Mouse (Mus musculus): ENCODE results near the gene Fsd1l. TPM values are rescaled to one million over a fixed set of nuclear protein-coding genes. Genes with fewer than 3 reads are reported as not detected.

Fsd1l gene
- 8.6 and 11.7 TPM in 2 replicates for polyA plus RNA-seq (2015; fragmentation: Nextera tagmentation; extraction: Ambion mirVana)

- peak within 1 kb of the TSS; percentile 87 for H3K9ac ChIP-seq (ENCODE audit: low read length)
- H3K27me3 ChIP-seq (ENCODE audit: control insufficient read depth, insufficient read depth, low read depth, low read length) = no peaks in the 10 kb centered on the region; the same call in 1 of the 2 replicates
- peak within 1 kb of the TSS; percentile 83 for H3K4me3 ChIP-seq (ENCODE audit: low read length)
- H3K36me3 ChIP-seq (ENCODE audit: control insufficient read depth, insufficient read depth, low read length) = no peaks in the 10 kb centered on the region
- H3K27ac ChIP-seq (ENCODE audit: low read length) = peak within 1 kb of the TSS; percentile 40
- H3K4me2 ChIP-seq (ENCODE audit: low read depth, low read length) = peak within 1 kb of the TSS; percentile 80
- 0% methylated on average over 84 of the region's 88 CpGs for WGBS
- ATAC-seq (ENCODE audit: low read depth) = peak; percentile 85
- no peaks in the 10 kb centered on the region for H3K9me3 ChIP-seq (ENCODE audit: control insufficient read depth, low read length)
- no peaks in the 10 kb centered on the region for H3K4me1 ChIP-seq (replicated peaks; ENCODE audit: control insufficient read depth, insufficient read depth, low read length)
These were observed at the start of gene Fsd1l for GRCm38 (mm10) chr4:53631316-53632010. Fsd1l (plus strand) TSS chr4:53631471.

DNA sequence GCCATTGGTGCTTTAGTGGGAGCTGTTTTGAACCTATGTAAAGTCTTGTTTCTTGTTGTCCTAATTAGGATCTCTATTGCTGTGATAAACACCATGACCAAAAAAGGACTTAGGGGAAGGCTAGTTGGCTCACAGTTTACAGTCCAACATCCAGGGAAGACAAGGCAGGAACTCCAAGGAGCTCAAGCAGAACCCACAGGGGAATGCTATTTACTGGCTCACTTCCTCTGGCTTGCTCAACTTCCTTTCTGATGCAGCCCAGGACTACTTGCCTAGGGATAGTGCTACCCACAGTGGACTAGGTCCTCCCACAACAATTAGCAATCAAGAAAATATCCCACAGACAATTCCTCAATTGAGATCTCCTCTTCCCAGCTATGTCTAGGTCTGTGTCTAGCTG is 43.6 kb upstream of the Fsd1l start:
- Histone ChIP-seq H3K4me2 (ENCODE audit: low read depth, low read length) (no peak overlapping the region), H3K27me3 (ENCODE audit: control insufficient read depth, insufficient read depth, low read depth, low read length) (no peaks in the 10 kb centered on the region), H3K36me3 (ENCODE audit: control insufficient read depth, insufficient read depth, low read length) (no peaks in the 10 kb centered on the region), H3K27ac (ENCODE audit: low read length) (no peak overlapping the region), H3K4me3 (ENCODE audit: low read length) (no peak overlapping the region), H3K4me1 (replicated peaks; ENCODE audit: control insufficient read depth, insufficient read depth, low read length) (no peaks in the 10 kb centered on the region), H3K9me3 (ENCODE audit: control insufficient read depth, low read length) (no peaks in the 10 kb centered on the region), H3K9ac (ENCODE audit: low read length) (no peak overlapping the region)
- no peak for ATAC-seq (ENCODE audit: low read depth)

- Histone ChIP-seq H3K4me2 (ENCODE audit: low read depth, low read length) (no peak overlapping the region), H3K27me3 (ENCODE audit: control insufficient read depth, insufficient read depth, low read depth, low read length) (no peaks in the 10 kb centered on the region), H3K9me3 (ENCODE audit: control insufficient read depth, low read length) (no peaks in the 10 kb centered on the region), H3K4me1 (replicated peaks; ENCODE audit: control insufficient read depth, insufficient read depth, low read length) (no peaks in the 10 kb centered on the region), H3K27ac (ENCODE audit: low read length) (no peak overlapping the region), H3K4me3 (ENCODE audit: low read length) (no peak overlapping the region), H3K36me3 (ENCODE audit: control insufficient read depth, insufficient read depth, low read length) (no peaks in the 10 kb centered on the region), H3K9ac (ENCODE audit: low read length) (no peak overlapping the region)
- WGBS = 66% methylated on average over 1 of the region's 1 CpGs
- no peak for ATAC-seq (ENCODE audit: low read depth)
These were observed 42.3 kb upstream of the Fsd1l start for GRCm38 (mm10) chr4:53588936-53589335.

GRCm38 (mm10) chr4:53589466-53589865 is 41.8 kb upstream of the Fsd1l start:
- Histone ChIP-seq H3K9ac (ENCODE audit: low read length) (no peak overlapping the region), H3K27ac (ENCODE audit: low read length) (no peak overlapping the region), H3K27me3 (ENCODE audit: control insufficient read depth, insufficient read depth, low read depth, low read length) (no peaks in the 10 kb centered on the region), H3K4me1 (replicated peaks; ENCODE audit: control insufficient read depth, insufficient read depth, low read length) (no peaks in the 10 kb centered on the region), H3K9me3 (ENCODE audit: control insufficient read depth, low read length) (no peaks in the 10 kb centered on the region), H3K36me3 (ENCODE audit: control insufficient read depth, insufficient read depth, low read length) (no peaks in the 10 kb centered on the region), H3K4me2 (ENCODE audit: low read depth, low read length) (no peak overlapping the region), H3K4me3 (ENCODE audit: low read length) (no peak overlapping the region)
- ATAC-seq (ENCODE audit: low read depth) = no peak
- 79% methylated on average over 4 of the region's 4 CpGs for WGBS

- no peaks in the 10 kb centered on the region for H3K9me3 ChIP-seq (ENCODE audit: control insufficient read depth, low read length)
- no peak overlapping the region for H3K9ac ChIP-seq (ENCODE audit: low read length)
- H3K4me3 ChIP-seq (ENCODE audit: low read length) = no peak overlapping the region
- H3K27ac ChIP-seq (ENCODE audit: low read length) = no peak overlapping the region
- ATAC-seq (ENCODE audit: low read depth) = no peak
- no peak overlapping the region for H3K4me2 ChIP-seq (ENCODE audit: low read depth, low read length)
- 48% methylated on average over 4 of the region's 4 CpGs for WGBS
- H3K4me1 ChIP-seq (replicated peaks; ENCODE audit: control insufficient read depth, insufficient read depth, low read length) = no peaks in the 10 kb centered on the region
- H3K27me3 ChIP-seq (ENCODE audit: control insufficient read depth, insufficient read depth, low read depth, low read length) = no peaks in the 10 kb centered on the region
- H3K36me3 ChIP-seq (ENCODE audit: control insufficient read depth, insufficient read depth, low read length) = no peaks in the 10 kb centered on the region
These were observed 41.1 kb upstream of the Fsd1l start for GRCm38 (mm10) chr4:53590163-53590562.

- no peaks in the 10 kb centered on the region for H3K27me3 ChIP-seq (ENCODE audit: control insufficient read depth, insufficient read depth, low read depth, low read length)
- no peaks in the 10 kb centered on the region for H3K36me3 ChIP-seq (ENCODE audit: control insufficient read depth, insufficient read depth, low read length)
- H3K9me3 ChIP-seq (ENCODE audit: control insufficient read depth, low read length) = no peaks in the 10 kb centered on the region
- no peak overlapping the region for H3K9ac ChIP-seq (ENCODE audit: low read length)
- no peak for ATAC-seq (ENCODE audit: low read depth)
- H3K4me3 ChIP-seq (ENCODE audit: low read length) = no peak overlapping the region
- no peak overlapping the region for H3K4me2 ChIP-seq (ENCODE audit: low read depth, low read length)
- 73% methylated on average over 7 of the region's 7 CpGs for WGBS
- no peak overlapping the region for H3K27ac ChIP-seq (ENCODE audit: low read length)
- H3K4me1 ChIP-seq (replicated peaks; ENCODE audit: control insufficient read depth, insufficient read depth, low read length) = peaks cover 4% of the 10 kb centered on the region
These were observed 40.4 kb upstream of the Fsd1l start for GRCm38 (mm10) chr4:53590691-53591447.

GRCm38 (mm10) chr4:53591536-53591935 is 39.7 kb upstream of the Fsd1l start:
- H3K9me3 ChIP-seq (ENCODE audit: control insufficient read depth, low read length) = no peaks in the 10 kb centered on the region
- H3K9ac ChIP-seq (ENCODE audit: low read length) = no peak overlapping the region
- peaks cover 11% of the 10 kb centered on the region for H3K4me1 ChIP-seq (replicated peaks; ENCODE audit: control insufficient read depth, insufficient read depth, low read length)
- H3K4me3 ChIP-seq (ENCODE audit: low read length) = no peak overlapping the region
- no peaks in the 10 kb centered on the region for H3K27me3 ChIP-seq (ENCODE audit: control insufficient read depth, insufficient read depth, low read depth, low read length)
- no peak overlapping the region for H3K4me2 ChIP-seq (ENCODE audit: low read depth, low read length)
- no peak for ATAC-seq (ENCODE audit: low read depth)
- H3K36me3 ChIP-seq (ENCODE audit: control insufficient read depth, insufficient read depth, low read length) = no peaks in the 10 kb centered on the region
- WGBS = 87% methylated on average over 11 of the region's 11 CpGs
- peak overlapping the region; percentile 51; the same call in 1 of the 2 replicates for H3K27ac ChIP-seq (ENCODE audit: low read length)

GRCm38 (mm10) chr4:53591941-53592340 is 39.3 kb upstream of the Fsd1l start:
- Histone ChIP-seq H3K36me3 (ENCODE audit: control insufficient read depth, insufficient read depth, low read length) (no peaks in the 10 kb centered on the region), H3K27ac (ENCODE audit: low read length) (peak overlapping the region; percentile 51), H3K9ac (ENCODE audit: low read length) (no peak overlapping the region), H3K4me3 (ENCODE audit: low read length) (no peak overlapping the region), H3K4me2 (ENCODE audit: low read depth, low read length) (no peak overlapping the region), H3K4me1 (replicated peaks; ENCODE audit: control insufficient read depth, insufficient read depth, low read length) (peaks cover 11% of the 10 kb centered on the region), H3K9me3 (ENCODE audit: control insufficient read depth, low read length) (no peaks in the 10 kb centered on the region), H3K27me3 (ENCODE audit: control insufficient read depth, insufficient read depth, low read depth, low read length) (no peaks in the 10 kb centered on the region)
- WGBS = 74% methylated on average over 8 of the region's 8 CpGs
- no peak for ATAC-seq (ENCODE audit: low read depth)

GRCm38 (mm10) chr4:53592386-53592785 is 38.9 kb upstream of the Fsd1l start:
- 47% methylated on average over 9 of the region's 9 CpGs for WGBS
- ATAC-seq (ENCODE audit: low read depth) = peak; percentile 47

More at GRCm38 (mm10) chr4:53592386-53592785, 38.9 kb upstream of the Fsd1l start:
- Histone ChIP-seq H3K9ac (ENCODE audit: low read length) (no peak overlapping the region), H3K27me3 (ENCODE audit: control insufficient read depth, insufficient read depth, low read depth, low read length) (no peaks in the 10 kb centered on the region), H3K9me3 (ENCODE audit: control insufficient read depth, low read length) (no peaks in the 10 kb centered on the region), H3K27ac (ENCODE audit: low read length) (peak overlapping the region; percentile 51), H3K4me3 (ENCODE audit: low read length) (no peak overlapping the region), H3K36me3 (ENCODE audit: control insufficient read depth, insufficient read depth, low read length) (no peaks in the 10 kb centered on the region), H3K4me2 (ENCODE audit: low read depth, low read length) (no peak overlapping the region), H3K4me1 (replicated peaks; ENCODE audit: control insufficient read depth, insufficient read depth, low read length) (peaks cover 11% of the 10 kb centered on the region)

Measured in lung, embryonic 16.5 days (tissue).